Mouse (Mus musculus) CH12F3 (cell line): Measurements from ENCODE around the gene Sirt6.
"Not testable (repeated sequence)": the region's sequence is repeated elsewhere in the genome, so short reads cannot be mapped to it uniquely, and the experiment has no call there.

Experiments
- in situ Hi-C: fragments of 300-500 bp; cut with MboI; formaldehyde crosslinking; loops from 2 replicates; pipeline ENCODE4 v1.14.3; 2020; ENCODE audit warnings: low sequenced_read_pairs

The Sirt6 gene

GRCm38 (mm10) chr10:81626994-81627835, at the start of gene Sirt6:
Gene Sirt6, minus strand, starts transcription at chr10:81627797.
- in situ Hi-C loops = no loop called here

DNA sequence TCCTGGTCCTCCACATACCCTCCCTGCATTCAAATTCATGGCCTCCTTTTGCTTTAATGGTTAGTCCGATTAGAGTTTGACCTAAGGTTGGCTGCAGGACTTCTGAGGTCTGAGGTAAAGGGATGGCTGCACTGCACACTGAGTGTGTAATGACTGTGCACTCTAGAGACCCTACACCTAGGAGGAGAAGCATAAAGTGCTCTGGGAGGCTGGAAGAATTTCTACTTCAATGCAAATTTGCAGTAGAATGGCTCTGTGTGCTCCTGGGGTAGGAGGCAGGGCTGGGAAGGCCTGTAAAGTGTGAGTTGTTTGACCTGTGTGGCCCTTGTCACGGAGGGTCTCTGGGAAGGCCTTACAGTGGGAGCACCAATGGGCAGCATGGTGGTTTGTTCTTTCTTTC, 28.6 kb upstream of the Sirt6 start:
- in situ Hi-C loops = no loop called here

GRCm38 (mm10) chr10:81655178-81655577, 27.6 kb upstream of the Sirt6 start:
- in situ Hi-C loops = no loop called here

DNA sequence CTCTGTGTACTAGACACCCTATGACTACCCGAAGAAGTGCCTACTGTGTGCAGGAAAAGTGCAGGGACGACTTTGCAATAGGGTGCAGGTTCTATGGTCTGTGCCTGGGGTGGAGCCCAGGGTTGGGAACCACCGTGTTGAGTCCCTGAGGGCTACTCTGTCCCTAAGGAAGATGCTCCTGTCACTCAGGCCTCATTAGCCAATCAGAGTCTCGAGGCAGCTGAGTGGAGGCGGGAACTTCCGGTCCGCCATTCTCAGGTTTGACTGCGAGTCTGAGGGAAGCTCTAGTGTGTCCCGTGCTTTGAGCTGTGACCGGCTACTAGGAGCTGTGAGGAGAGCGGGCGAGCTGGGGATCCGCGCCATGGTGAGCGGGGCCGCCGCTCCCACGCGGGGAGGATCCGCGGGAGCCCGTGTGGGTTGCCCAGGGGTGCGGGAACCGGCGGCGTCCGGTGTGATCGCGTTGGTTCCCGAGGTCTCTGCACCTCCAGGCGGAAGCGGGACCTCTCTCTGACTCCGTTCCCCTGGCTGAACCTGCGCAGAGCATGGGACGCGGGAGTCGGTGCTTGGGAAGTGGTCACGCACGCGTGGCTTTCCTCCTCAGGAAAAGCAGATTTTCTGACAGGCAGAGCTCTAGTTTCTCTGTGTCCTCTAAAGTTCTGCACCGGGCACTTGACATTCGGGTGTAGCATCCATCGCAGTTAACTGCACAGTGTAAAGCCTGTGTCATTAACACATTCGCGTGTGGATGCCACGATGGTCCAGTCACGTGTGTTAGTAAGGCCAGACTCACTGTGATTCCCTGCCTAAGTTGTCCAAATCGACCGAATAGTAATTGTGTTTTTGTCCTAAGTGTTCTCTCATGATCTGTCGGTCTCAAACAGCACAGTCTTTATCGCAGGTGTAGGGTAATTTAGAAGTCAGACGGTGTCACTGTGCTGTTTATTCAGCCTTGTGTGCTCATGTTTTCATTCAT, 21.5 kb upstream of the Sirt6 start, which contains the start of gene Gm10778:
Gm10778 (plus strand) TSS at position 257 of the 973 bp plus-strand sequence.
- in situ Hi-C loops = not testable (repeated sequence)

DNA sequence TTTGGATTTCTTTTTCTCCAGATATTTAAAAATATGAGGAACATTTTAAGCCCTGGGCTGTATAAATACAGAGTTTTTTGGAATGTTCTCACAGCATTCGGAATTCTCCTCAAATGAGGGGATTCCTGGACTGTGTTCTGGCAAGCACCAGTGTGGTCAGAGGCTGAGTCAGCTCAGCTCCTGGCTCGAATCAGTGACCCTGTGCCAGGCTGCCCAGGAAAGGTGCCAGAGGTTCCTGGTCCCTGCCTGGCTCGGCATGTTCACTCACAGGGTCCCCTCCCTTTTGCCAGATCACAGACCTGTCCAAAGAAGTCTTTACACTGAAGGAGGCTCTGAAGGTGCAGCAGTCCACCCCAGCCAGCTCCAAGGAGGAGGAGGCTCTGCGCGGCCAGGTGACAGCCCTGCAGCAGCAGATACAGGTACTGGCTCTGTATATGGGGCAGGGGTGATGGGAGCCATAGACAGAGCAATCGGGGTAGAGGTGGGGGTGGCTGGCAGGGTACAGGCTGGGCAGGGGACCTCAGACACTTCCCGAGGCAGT, 18.5 kb upstream of the Sirt6 start:
- in situ Hi-C loops = no loop called here

DNA sequence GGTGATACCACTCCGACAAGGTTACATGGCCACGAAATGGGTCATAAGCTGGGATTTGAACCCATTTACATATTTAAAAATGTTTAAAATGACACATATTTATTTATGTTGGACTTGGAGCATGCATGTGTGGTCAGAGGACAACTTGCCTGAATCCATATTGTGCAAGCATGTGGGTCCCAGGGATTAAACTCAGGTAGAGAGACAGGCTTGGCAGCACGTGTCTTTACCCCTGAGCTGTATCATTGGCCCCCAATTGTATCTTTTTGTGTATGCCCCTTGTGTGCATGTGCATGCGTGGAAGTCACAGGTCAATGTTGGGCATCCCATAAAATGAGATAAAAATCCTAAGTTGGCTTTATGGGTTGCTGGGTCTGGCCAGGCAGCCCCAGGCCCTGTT, 17.8 kb upstream of the Sirt6 start:
- in situ Hi-C loops = no loop called here

GRCm38 (mm10) chr10:81644716-81645115, 17.1 kb upstream of the Sirt6 start:
- in situ Hi-C loops = no loop called here

GRCm38 (mm10) chr10:81644162-81644561, 16.6 kb upstream of the Sirt6 start:
- in situ Hi-C loops = no loop called here

DNA sequence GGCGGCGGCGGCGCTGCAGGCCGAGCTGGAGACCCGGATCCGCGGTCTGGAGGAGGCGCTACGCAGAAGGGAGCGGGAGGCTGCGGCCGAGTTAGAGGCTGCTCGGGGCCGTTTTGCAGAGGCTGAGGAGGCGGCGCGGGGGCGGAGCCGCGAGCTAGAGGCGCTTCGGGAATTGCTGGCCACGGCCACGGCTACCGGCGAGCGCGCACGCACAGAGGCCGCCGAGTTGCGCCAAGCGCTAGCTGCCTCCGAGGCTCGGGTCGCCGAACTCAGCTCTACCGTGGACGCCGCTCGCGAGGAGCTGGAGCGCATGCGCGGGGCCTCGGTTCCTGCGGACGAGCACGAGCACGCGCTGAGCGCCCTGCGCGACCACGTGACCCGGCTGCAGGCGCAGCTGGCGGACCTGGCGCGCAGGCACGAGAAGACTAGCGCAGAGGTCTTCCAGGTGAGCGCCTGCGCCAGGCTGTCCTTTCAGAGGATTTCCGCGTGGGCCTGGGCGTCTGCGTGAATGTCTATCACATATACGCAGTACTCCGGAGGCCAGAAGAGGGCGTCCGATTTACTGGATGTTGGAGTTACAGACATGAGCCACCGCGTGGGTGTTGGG, 16.0 kb upstream of the Sirt6 start:
- in situ Hi-C loops = no loop called here

GRCm38 (mm10) chr10:81642648-81643448, 15.3 kb upstream of the Sirt6 start:
- in situ Hi-C loops = no loop called here

DNA sequence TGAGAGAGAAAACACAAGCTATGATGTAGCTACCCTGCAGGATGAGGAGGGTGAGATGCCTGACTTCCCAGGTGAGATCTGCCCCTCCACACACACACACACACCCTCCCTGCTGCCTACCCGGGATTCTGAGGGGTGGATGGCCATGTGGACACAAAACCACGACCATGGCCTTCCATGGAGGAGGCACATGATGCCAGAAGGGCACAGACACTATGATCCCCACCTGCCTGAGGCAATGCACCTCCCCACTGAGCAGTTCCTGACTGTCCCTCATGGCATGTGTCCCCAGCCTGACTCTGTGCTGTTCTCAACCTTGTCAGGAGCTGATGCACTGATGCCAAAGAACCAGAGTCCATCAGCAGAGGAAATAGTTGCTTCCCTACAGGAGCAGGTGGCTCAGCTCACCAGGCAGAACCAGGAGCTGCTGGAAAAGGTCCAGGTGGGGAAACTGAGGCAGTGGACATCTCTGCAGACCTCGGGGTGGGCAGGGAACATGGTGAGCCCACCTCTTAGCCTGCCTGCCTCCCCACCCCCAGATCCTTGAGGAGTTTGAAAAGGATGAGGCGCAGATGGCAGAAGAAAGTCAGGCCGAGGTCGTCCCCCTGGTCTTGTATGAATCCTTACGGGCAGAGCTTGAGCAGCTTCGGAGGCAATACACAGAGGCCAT, 14.5 kb upstream of the Sirt6 start:
- in situ Hi-C loops = no loop called here

DNA sequence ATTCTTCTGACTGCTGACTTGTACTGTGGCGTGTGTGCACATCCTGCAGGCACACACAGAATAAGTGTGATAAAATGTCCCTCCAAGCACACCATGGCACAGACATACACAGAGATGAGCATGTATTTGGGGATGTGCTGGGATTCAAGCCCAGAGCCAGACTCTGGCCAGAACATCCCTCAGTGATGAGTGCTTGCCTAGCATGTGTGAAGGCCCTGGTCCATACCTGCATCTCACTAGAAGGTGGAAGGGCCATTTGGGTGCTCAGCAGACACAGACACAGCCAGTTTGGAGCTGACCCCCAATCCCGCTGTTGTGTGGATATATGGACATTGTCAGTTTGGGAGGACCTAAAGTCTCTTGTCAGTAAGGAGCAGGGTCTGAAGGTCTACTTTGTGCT, 14.0 kb upstream of the Sirt6 start:
- in situ Hi-C loops = no loop called here

DNA sequence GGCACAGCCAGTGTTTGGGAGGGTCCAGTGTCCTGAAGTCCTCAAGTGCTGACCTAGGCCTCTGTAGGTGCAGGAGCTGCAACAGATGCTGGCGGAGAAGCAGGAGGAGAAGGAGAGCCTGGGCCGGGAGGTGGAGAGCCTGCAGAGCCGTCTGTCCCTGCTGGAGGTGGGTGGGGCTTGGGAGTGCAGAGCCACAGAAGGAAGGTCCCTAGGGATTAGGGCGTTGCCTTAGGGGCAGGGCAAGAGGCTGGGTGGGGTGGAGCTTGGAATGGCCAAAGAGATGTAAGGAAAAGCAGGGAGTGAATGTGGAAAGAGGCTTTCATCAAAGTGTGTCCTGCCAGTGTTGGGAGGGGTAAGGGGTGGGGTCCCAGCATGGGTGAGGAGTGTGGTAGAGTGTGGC, 13.2 kb upstream of the Sirt6 start:
- in situ Hi-C loops = not testable (repeated sequence)

- in situ Hi-C loops = no loop called here
These were observed 10.5 kb upstream of the Sirt6 start for GRCm38 (mm10) chr10:81638101-81638500.

GRCm38 (mm10) chr10:81636338-81636737, 8.7 kb upstream of the Sirt6 start:
- in situ Hi-C loops = no loop called here

DNA sequence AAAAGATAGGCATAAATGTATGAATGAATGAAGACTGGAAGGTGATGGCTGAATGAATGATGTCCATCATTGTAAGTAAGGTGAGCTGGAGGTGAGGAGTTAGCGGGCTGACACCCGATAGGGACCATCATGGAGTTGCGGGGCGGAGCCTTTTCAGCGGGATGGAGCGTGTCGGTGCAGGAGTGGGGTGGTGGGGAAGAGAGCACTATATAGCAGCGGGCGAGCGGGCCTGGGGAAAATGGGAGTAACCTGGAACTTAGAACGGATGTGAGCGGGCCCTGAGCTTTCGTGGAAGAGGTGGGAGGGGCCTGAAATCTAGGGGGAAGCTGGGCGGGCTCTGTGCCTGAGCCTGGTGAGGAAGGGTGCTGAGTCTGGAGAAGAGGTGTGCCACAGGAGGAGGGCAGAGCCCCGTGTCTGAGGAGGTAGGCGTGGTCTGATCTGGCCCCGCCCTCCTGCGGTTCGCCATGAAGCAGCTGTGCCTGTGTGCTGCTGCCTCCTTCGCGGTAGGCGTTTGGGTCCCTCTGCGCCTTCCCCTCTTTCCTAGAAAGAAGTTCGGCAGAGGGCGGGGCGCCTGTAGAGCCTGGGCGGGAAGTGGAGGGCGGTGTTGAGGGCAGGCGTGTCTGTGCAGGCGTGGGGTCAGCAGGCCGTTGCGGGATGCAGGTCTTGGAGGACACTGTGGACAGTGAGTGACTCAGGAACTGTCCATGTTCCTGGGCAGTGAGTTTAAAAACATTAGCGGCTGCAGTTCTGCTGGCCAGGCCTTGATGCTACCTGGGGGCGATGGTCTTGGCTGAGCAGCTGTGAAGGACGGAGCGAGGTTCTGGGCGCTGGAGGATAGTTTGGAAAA, 5.9 kb upstream of the Sirt6 start:
- in situ Hi-C loops = no loop called here

DNA sequence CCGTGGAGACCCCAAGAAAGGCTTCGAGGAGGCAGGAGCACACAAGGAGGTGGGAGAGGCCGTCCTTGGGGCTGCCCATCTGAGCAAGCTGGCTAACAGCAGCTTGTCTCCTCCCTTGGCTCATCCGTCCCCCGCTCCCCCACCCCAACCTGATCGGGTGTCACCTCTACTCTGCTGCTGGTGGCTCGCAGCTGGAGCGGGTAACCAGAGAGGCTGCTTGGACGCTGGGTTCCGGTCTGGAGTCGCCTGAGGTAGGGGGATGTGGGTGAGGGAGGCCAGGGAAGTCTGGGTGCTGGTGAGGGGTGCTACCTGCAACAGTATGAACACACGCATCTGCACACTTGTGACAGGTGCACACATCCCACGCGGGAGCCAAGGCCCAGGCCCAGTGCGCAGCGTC, 793 bp upstream of the Sirt6 start, which contains the start of gene Ankrd24:
Ankrd24 (plus strand) TSS at position 151 of the 400 bp plus-strand sequence.
- in situ Hi-C loops = no loop called here

DNA sequence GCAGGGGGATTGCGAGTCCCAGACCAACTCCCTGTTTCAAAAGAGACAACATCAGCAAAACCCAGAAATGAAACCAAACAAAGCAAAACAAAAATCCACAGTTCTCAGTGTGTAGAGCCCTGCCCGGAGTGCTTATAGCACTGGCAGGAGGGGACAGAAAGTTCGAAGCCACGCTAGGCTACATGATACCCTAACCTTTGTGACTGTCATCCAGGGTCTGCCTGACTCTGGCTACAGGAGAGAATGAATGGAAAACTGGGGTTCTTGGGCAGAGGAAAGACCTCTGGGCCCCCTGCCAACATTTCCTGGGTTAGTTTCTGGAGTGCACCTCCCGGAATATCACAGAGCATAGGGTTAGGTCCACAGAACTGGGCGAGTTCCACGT, 231 bp upstream of the Sirt6 start:
- in situ Hi-C loops = no loop called here
